Mouse (Mus musculus) ES-E14 (cell line): Measurements from ENCODE around the gene Arl8a.

Experiments
- CHD2 ChIP-seq: IDR thresholded peaks from 2 replicates; pipeline ENCODE4 v1.6.1; 2014; ENCODE audit warnings: mild to moderate bottlenecking, low read depth, low read length, inconsistent platforms
- HCFC1 ChIP-seq: IDR thresholded peaks from 2 replicates; pipeline ENCODE4 v1.6.1; 2012; ENCODE audit warnings: low read length, inconsistent platforms, borderline replicate concordance; ENCODE audit not compliant: insufficient read depth
- MAFK ChIP-seq: IDR thresholded peaks from 2 replicates; pipeline ENCODE4 v1.6.1; 2014; ENCODE audit warnings: mild to moderate bottlenecking, low read depth, low read length, inconsistent platforms; ENCODE audit not compliant: insufficient read depth
- ZC3H11A ChIP-seq: IDR thresholded peaks from 2 replicates; pipeline ENCODE4 v1.6.1; 2012; ENCODE audit warnings: low read depth, mild to moderate bottlenecking, inconsistent platforms, low read length, borderline replicate concordance
- ZNF384 ChIP-seq: IDR thresholded peaks from 2 replicates; pipeline ENCODE4 v1.6.1; 2012; ENCODE audit warnings: low read depth, low read length, inconsistent platforms

- no peak for TF ChIP-seq HCFC1
- no peak for TF ChIP-seq ZNF384
- TF ChIP-seq CHD2 = no peak
- no peak for TF ChIP-seq MAFK
- no peak for TF ChIP-seq ZC3H11A
Measured at GRCm38 (mm10) chr1:135139906-135140305, 6.7 kb upstream of the Arl8a start.
